Mouse (Mus musculus) spleen, adult 2 months (tissue): ENCODE measurements around the gene Irf2bpl. TPM values are rescaled to one million over a fixed set of nuclear protein-coding genes. Genes with fewer than 3 reads are reported as not detected.
A peak's percentile ranks its signal among the peaks of the same experiment; 100 is the strongest.

Experiments used
- DNase-seq, 2 experiments: peaks; one replicate each; pipeline versions ENCODE4 v3.0.0 to v3.0.0-alpha.2; 2012 to 2021; ENCODE audit warnings: low spot score in 2 of 2, low read depth in 1 of 2
- H3K27ac ChIP-seq: fragments of 200-500 bp; 2 replicates; pipeline ENCODE4 v1.5.1; 2012; ENCODE audit warnings: low read length, inconsistent platforms; ENCODE audit not compliant: insufficient read depth
- H3K27me3 ChIP-seq: fragments of 200-500 bp; 2 replicates; pipeline ENCODE4 v1.6.1; 2012; ENCODE audit warnings: mild to moderate bottlenecking, moderate library complexity, low read length, inconsistent platforms; ENCODE audit not compliant: control insufficient read depth, insufficient read depth
- H3K36me3 ChIP-seq: fragments of 200-500 bp; 2 replicates; pipeline ENCODE4 v1.6.1; 2012; ENCODE audit warnings: mild to moderate bottlenecking, low read length, inconsistent platforms; ENCODE audit not compliant: control insufficient read depth, insufficient read depth
- H3K4me1 ChIP-seq: fragments of 200-500 bp; 2 replicates; pipeline ENCODE4 v1.6.1; 2011; ENCODE audit warnings: inconsistent platforms; ENCODE audit not compliant: control insufficient read depth, insufficient read depth, insufficient read length
- H3K4me3 ChIP-seq: fragments of 200-500 bp; 2 replicates; pipeline ENCODE4 v1.5.1; 2011; ENCODE audit warnings: mild to moderate bottlenecking, inconsistent platforms; ENCODE audit not compliant: insufficient read depth, insufficient read length; ENCODE audit errors: extremely low read depth
- CTCF ChIP-seq: fragments of 200-500 bp; IDR thresholded peaks from 2 replicates; pipeline ENCODE4 v1.5.1; 2011; ENCODE audit warnings: mild to moderate bottlenecking, inconsistent platforms; ENCODE audit not compliant: insufficient read depth, insufficient read length, insufficient replicate concordance; ENCODE audit errors: extremely low read depth
- POLR2A ChIP-seq: fragments of 200-500 bp; IDR thresholded peaks from 2 replicates; pipeline ENCODE4 v1.6.1; 2011; ENCODE audit warnings: low read depth, low read length, inconsistent platforms
- WGBS: fragments of 180-500 bp; shearing (Covaris S2); methylation state at CpG from one replicate; pipeline ENCODE4 v1.1.7; 2018; 5-methylcytosine and 5-hydroxymethylcytosine counted together
- polyA plus RNA-seq: library from polyadenylated mRNA; depleted of rRNA; stranded (reverse); fragments of >200 nt; gene quantifications from 2 replicates; pipeline ENCODE4 v1.2.3, GENCODE M21; 2012

Gene Irf2bpl
- polyA plus RNA-seq, 1 experiment, result 33.2 TPM

GRCm38 (mm10) chr12:86893326-86894183 is 9.0 kb upstream of the Irf2bpl start:
- 10% methylated on average over 20 of the region's 20 CpGs for WGBS
- Histone ChIP-seq H3K4me1 (peaks cover 45% of the 10 kb centered on the region), H3K27ac (peak overlapping the region; percentile 97), H3K4me3 (peak overlapping the region; percentile 47), H3K36me3 (no peaks in the 10 kb centered on the region), H3K27me3 (no peaks in the 10 kb centered on the region)
- peak in 1 of 2 experiments; percentile 19 for DNase-seq
- TF ChIP-seq CTCF (no peak), POLR2A (no peak)

- WGBS, result 14% methylated on average over 18 of the region's 18 CpGs
- Histone ChIP-seq H3K27ac (peak overlapping the region; percentile 97), H3K27me3 (no peaks in the 10 kb centered on the region), H3K4me1 (peaks cover 45% of the 10 kb centered on the region), H3K36me3 (no peaks in the 10 kb centered on the region), H3K4me3 (peak overlapping the region; percentile 70)
- DNase-seq, result no peak
- TF ChIP-seq CTCF (no peak), POLR2A (no peak)
Observed at GRCm38 (mm10) chr12:86892711-86893311, 8.2 kb upstream of the Irf2bpl start.

GRCm38 (mm10) chr12:86891786-86892702 is 7.4 kb upstream of the Irf2bpl start:
- TF ChIP-seq POLR2A (peak; percentile 56; the same call in 1 of the 2 replicates), CTCF (no peak)
- Histone ChIP-seq H3K27me3 (no peaks in the 10 kb centered on the region), H3K4me1 (peaks cover 41% of the 10 kb centered on the region), H3K4me3 (peak overlapping the region; percentile 70), H3K27ac (peak overlapping the region; percentile 97), H3K36me3 (no peaks in the 10 kb centered on the region)
- under 1% methylated on average over 37 of the region's 37 CpGs for WGBS
- DNase-seq, result peak in 1 of 2 experiments; percentile 79

- Histone ChIP-seq H3K27ac (peak overlapping the region; percentile 97), H3K4me3 (peak overlapping the region; percentile 70; the same call in 1 of the 2 replicates), H3K36me3 (no peaks in the 10 kb centered on the region), H3K27me3 (no peaks in the 10 kb centered on the region), H3K4me1 (peaks cover 39% of the 10 kb centered on the region)
- 9% methylated on average over 11 of the region's 11 CpGs for WGBS
- DNase-seq, result no peak
- TF ChIP-seq CTCF (no peak), POLR2A (no peak)
Observed at GRCm38 (mm10) chr12:86891454-86891785, 6.8 kb upstream of the Irf2bpl start.

GRCm38 (mm10) chr12:86890796-86891301 is 6.3 kb upstream of the Irf2bpl start:
- Histone ChIP-seq H3K27ac (peak overlapping the region; percentile 87), H3K36me3 (no peaks in the 10 kb centered on the region), H3K27me3 (no peaks in the 10 kb centered on the region), H3K4me1 (peaks cover 35% of the 10 kb centered on the region), H3K4me3 (peak overlapping the region; percentile 1; the same call in 1 of the 2 replicates)
- WGBS, result 47% methylated on average over 8 of the region's 8 CpGs
- no peak for DNase-seq
- TF ChIP-seq POLR2A, result no peak
- TF ChIP-seq CTCF, result no peak

GRCm38 (mm10) chr12:86890091-86890720 is 5.6 kb upstream of the Irf2bpl start:
- DNase-seq, result no peak
- H3K27me3 ChIP-seq, result no peaks in the 10 kb centered on the region
- 86% methylated on average over 12 of the region's 12 CpGs for WGBS
- H3K4me3 ChIP-seq, result no peak overlapping the region
- H3K4me1 ChIP-seq, result peaks cover 39% of the 10 kb centered on the region
- H3K36me3 ChIP-seq, result no peaks in the 10 kb centered on the region
- peak overlapping the region; percentile 97 for H3K27ac ChIP-seq
- no peak for TF ChIP-seq CTCF
- no peak for TF ChIP-seq POLR2A
